Mouse (Mus musculus): ENCODE measurements around the gene Mmd2.

Gene Mmd2

DNA sequence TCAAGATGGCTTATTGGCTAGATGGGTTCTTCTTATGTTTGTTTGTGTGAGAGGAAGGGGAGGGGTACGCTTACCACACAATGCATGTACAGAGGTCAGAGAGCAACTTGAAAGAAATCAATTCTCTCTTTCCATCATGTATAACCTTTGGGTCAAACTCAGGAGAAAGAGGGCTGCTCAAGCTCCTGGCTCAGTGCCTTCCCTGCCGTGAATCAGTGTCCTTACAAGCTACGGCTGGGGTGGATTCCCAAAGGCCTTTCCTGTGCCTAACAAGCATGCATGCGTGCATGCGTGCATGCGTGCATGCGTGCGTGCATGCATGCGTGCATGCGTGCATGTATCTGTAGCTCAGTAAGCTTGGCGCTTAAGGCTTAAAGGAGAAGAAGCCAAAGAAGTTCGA, 3.3 kb downstream of the Mmd2 start:
- no peak for DNase-seq (ENCODE audit: low spot score)

DNA sequence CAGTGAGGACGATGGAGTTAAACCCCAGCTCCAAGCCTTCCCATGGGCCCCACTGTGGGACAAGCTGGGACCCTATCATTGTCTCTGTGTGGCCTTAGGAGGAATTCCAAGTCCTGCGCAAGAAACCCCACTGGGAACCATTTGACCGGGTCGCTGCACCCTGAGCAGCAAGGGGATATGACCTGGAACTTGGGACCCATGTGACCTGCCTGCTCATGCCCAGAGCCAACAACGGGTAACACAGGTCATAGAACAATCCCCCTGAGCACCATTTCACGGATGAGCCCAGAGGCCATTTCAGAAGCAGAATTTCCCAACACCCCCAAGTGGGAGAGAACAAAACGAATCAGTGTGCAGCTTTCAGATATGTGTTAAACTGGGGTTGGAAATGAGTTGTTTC, 4.2 kb downstream of the Mmd2 start:
- no peak for DNase-seq (ENCODE audit: low spot score)

DNA sequence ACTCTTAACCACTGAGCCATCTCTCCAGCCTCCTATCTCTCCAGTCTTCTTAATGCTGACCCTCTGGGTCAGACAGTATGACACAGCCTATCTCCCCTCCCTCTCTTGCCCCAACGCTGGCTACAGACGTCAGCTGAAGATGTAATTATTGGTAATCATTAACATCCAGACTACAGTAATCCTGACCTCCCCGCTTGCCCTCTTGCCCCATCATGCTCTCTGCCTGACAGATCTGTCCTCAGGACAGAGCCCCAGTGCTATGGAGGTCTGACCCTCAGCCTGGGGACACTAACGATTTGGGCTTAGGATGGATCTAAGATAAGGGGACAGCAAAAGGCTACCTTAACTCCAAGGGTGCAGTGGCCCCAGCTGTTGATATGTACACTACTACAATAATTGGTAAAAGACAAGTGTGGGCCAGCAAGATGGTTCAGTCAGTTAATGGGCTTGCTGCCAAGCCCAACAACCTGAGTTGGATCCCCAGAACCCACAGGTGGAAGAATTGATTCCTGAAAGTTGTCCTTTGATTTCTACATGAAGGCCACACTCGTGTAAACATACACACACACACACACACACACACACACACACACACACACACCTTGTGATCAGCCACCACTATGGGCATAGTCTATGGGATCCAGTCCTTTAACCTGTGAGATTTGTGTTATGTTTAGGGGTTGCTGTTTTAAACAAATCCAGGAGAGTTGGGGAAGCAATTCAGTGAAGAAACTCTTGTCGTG, 10.8 kb downstream of the Mmd2 start:
- no peak for DNase-seq (ENCODE audit: low spot score)

- no peak for DNase-seq (ENCODE audit: low spot score)
Measured at GRCm38 (mm10) chr5:142596723-142597122, 11.9 kb downstream of the Mmd2 start.

- no peak for DNase-seq (ENCODE audit: low spot score)
Measured at GRCm38 (mm10) chr5:142595698-142596097, 12.9 kb downstream of the Mmd2 start.

DNA sequence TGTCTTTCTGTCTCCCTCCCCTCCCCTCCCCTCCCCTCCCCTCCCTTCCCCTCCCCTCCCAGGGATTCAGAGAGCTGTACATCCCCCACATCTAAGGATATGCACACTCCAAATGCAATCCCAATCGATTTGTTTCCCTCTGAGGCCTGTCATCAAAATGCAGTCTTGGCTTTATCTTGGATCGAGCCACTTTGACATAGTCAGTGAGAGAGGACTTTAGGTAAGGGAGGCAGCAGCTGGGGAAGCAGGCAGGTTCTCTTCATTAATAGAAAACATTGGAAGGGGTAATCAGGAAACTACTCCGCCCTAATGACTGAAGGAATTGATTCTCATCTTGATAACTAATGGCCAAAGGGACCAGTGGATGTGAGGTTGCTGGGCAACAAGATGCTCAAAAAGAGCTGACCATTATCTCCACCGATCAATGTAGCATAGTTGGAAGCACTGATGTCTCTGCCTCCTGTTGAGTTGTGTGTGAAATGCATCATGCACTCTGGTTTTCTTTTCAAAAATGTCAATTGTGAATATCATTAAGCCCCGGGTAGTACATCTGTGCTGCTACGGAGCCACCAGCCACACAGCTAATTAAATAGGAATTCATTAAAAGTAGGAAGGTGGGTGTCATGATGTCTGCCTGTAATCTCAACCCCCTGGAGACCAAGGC, 17.5 kb downstream of the Mmd2 start:
- no peak for DNase-seq (ENCODE audit: low spot score)

GRCm38 (mm10) chr5:142583616-142584126, 24.9 kb downstream of the Mmd2 start:
- DNase-seq (ENCODE audit: low spot score), result no peak

DNA sequence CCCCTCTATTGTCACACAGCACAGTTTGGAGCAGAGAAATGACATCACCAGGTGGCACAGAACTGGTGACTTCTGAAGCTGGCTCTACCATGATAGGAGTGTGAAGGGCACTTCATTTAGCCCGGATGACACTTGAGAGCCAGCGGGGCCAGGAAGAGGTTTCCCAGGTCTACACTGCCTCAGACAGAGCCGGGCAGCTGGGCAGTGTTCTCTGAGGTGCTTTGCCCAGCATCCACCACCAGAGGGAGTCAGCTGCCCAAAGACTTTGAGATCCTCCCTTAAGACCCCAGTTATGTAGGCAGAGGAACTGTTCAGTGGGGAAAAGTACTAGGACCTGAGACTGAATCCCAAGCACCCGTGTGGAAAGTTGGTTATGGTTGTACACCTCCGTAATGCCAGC, 27.1 kb downstream of the Mmd2 start:
- DNase-seq (ENCODE audit: low spot score), result no peak

- no peak for DNase-seq (ENCODE audit: low spot score)
Measured at GRCm38 (mm10) chr5:142578192-142578591, 30.4 kb downstream of the Mmd2 start.

DNA sequence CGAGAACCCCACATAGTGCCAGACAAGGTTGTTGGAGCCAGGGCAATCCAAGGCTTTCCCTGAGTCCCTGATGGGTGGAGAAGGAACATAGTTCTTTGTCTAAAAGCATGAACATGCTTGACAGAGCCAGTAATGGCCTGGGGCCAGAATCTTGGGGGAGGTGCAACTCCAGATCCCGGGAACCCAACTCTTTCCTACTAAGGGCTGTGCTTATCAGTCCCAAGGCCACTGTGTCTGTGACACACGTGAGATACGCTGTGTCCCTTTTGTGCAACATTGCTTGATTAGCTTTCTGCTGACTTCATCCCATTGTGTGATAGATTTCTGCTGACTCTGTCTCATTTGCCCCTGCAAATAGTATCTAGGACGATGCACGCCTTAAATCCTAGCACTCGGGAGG, 31.8 kb downstream of the Mmd2 start:
- peak; percentile 53 for DNase-seq (ENCODE audit: low spot score)

GRCm38 (mm10) chr5:142574323-142575057, 34.1 kb downstream of the Mmd2 start:
- DNase-seq (ENCODE audit: low spot score), result no peak

- DNase-seq (ENCODE audit: low spot score), result no peak
Measured at GRCm38 (mm10) chr5:142564606-142565005, 44.0 kb downstream of the Mmd2 start.

GRCm38 (mm10) chr5:142560261-142560660, 48.3 kb downstream of the Mmd2 start:
- DNase-seq (ENCODE audit: low spot score), result no peak

DNA sequence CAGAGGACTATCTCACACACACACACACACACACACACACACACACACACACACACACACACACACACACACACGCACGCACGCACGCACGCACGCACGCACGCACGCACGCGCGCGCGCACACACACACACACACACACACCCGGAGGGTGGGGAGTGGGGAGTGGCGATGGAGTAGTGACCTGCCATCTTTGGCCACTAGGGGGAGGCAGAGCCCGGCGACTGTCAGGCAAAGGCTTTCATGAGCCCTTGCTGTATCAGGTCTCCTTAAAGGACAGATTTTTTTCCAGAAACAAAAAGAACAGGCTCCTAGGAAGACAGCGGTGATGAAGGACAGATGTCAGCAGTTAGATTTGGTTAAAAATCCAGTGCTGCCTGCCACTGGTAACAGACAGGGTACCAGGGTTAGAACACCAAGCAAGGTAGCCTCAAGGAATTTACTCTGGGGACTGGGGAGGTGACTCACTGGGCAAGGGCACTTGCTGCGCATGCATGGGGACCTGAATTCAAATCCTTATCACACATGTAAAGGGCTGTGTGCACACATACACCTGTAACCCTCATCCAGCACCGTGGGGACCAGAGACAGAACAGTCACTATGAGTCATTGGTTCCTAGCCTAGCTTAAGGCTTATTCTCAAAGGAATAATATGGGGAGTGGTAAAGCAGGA, 51.1 kb downstream of the Mmd2 start:
- DNase-seq (ENCODE audit: low spot score), result peak; percentile 21

DNA sequence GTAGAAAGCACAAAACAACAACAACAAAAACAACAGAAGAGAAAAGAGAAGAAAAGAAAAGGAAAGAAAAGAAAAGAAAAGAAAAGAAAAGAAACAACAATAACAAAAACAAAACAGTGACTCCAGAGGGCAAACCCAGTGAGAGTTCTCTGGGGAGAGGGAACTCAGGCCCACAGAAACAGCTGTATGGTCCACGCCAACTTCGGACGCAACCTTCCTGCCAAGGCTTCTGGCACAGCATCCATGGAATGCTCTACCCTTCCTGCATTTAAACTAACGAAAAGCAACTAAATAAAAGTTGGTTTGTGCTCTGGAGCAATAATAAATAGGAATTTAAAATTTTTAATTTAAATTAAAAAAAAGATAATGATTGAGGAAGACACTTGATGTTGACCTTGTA, 51.9 kb downstream of the Mmd2 start:
- no peak for DNase-seq (ENCODE audit: low spot score)

DNA sequence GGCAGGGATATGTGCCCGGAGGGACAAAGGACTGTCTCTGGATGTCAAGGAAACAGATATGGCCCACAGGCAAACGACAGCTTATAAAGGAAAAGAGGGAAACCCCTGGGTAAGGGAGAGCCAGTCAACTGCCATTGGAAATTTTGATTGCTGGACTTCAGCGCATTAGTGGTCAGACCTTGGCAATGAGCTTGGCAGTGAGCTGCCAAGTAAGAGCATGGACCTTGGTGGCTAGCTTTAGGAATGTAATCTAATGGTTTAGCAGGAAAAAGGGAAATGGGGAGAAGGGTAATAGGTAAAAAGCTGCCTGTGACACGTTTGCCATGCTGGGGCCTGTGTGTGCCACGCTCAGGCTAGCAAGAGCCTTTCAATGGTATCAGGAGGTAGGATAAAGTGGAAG, 52.7 kb downstream of the Mmd2 start:
- no peak for DNase-seq (ENCODE audit: low spot score)

DNA sequence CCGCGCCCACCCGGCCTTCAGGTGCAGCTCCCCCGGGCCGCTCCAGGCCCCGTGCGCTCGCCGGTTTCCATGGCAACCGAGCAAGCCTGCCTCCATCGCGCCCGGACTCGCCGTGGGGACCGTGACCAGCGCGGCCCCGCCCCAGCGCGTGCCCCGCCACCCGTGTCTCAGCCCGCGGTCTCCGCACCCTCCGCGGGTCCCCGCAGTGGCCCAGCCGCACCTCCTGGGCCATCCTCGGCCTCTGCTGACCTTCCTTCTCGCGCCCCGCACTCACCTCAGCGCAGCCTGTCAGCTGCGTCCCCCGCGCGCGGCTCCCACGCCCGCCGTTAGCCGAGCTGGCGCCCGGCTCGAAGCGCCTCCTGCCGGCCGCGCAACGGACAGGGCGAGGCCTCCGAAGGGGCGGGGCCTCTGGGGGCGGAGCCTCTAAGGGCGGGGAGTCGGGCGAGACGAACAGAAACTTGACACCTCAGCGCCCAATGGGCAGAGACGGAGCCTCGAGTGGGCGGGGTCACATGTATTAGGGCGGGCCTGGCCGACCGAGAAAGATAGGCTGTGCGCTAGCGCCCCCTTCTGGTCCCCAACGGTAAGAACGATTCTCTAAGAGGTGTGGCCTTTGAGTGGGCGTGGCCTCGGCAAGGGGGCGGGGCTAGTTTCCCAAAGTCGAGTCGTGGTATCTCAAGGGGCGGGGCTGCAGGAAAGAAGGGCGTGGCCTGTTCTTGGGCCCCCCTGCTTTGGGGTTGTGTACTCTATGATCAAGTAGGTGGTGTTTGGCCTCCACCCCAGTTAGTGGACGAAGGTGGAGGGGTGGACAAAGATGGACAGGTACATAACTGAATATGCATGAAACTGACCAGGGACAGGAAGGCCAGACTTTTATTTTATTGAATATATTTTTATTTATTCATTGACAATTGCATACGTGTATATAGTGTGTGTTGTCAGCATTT, 57.6 kb downstream of the Mmd2 start, which contains the start of gene Radil:
TSS of gene Radil (minus strand) at position 393 of the 947 bp plus-strand sequence.
- peak; percentile 89 for DNase-seq (ENCODE audit: low spot score)

DNA sequence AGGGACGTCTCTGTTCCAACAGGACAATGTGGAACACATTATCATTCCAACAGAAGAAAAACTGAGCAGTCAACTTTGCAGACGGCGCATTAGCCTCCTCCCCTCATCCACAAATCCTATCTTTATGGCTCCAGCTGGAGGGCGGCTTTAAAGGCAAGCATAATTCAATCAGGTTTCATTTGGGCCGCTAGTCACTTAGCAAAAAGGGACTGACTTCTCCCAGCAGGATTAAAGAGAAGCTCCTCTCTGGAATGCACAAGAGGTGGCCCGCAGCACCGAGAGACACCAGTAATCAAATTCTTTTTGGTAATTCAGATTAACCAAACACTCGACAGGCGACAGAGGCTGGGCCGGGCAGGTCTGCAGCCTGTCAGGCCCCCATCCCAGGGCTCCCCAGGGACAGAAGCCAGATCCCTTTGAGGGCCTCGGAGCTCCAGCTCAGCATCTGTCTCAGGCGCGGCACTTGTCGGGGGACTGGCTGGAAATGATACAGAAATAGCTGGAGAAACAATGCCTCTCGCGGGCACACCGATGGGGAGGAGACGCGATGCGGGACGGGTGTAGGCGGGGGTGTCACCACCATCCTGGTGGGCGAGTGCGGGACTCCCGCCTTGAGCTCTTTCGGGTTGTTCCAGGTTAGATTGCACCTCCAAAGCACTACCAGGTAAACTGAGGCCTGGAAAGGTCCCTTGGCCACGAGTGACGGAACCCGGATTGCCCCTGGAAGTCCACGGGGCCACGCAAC, 58.5 kb downstream of the Mmd2 start:
- no peak for DNase-seq (ENCODE audit: low spot score)

DNA sequence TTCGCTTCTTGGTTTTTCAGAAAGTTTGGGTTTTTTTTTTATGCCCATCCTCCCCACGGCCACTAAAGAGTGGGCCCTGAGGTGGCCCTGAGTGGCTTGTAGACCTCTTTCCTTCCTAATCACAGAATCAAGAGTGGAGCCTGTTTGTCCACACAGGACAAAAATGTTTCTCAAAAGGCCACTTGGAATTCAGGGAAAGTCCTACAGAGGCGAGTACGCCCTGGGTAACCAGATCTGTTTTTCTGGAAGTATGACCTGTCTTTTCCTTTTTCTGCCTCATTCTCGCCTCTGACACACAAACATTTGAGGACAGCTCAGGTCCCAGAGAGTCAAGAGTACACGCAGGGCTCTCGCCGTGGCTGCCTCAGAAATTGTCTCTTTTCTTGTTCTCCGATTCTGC, 59.2 kb downstream of the Mmd2 start:
- DNase-seq (ENCODE audit: low spot score), result no peak

GRCm38 (mm10) chr5:142547066-142547465, 61.5 kb downstream of the Mmd2 start:
- no peak for DNase-seq (ENCODE audit: low spot score)
